Mouse (Mus musculus): ENCODE measurements around the gene Gmppa.

Gmppa gene

DNA sequence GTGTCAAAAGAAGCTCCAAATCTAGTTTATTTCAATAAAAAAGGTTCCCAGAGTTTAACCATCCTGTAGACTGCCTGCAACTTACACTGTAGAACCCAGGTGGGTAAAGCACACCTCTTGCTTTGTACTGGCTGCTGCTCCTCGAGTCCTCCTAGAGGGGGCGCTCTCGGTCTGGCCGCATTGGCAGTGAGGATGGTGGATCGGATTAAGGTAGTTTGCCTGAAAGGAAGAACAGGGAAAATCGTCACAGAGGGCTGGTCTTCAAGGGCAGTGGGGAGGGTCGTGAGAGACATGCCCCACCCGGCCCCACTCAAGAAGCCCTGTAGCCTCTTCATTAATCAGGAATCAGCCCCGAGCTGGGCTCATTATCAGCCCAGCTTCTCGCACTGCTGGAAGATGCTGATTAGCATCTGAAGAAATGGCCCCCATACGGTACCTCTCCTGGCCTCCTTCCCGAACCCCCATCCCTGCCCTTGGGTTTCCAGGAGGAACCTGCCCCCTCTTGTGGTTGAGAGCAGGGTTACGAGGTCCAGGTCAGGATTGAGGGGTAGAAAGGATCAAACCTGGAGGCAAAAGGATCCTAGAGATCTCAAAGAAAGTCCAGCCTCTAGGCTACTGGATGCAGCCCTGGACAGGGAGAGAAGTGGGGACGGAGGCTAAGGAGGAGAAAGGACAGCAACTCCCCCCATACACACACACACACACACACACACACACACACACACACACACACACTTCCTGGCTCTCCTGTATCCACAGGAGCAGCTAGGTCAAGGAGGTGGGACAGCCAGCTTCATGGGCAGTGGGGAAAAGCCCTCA, 21.2 kb downstream of the Gmppa start:
- DNase-seq, result no peak

GRCm38 (mm10) chr1:75457710-75458024, 21.9 kb downstream of the Gmppa start:
- DNase-seq, result no peak

- peak; percentile 95 for DNase-seq
These were observed 22.5 kb downstream of the Gmppa start for GRCm38 (mm10) chr1:75458025-75458788.

GRCm38 (mm10) chr1:75458789-75459684, 23.3 kb downstream of the Gmppa start:
- peak; percentile 93 for DNase-seq

GRCm38 (mm10) chr1:75460297-75460696, 24.6 kb downstream of the Gmppa start:
- DNase-seq, result no peak

DNA sequence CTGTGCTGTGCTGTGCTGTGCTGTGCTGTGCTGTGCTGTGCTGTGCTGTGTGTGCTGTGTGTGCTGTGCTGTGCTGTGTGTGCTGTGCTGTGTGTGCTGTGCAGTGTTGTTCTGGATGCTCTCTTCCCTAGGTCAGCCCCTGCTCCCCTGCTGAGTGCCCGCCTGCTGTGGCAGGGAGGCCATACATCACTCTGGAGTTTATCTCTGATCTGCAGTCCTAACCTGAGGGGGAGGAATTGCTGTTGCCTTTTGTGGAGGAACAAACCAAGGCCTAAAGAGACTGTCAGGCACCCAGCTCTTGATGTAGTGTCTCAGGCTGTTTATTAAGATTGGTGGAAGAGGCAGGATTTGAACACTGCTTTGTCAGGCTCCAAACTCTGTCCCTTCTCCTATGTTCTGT, 26.9 kb downstream of the Gmppa start:
- DNase-seq, result no peak

DNA sequence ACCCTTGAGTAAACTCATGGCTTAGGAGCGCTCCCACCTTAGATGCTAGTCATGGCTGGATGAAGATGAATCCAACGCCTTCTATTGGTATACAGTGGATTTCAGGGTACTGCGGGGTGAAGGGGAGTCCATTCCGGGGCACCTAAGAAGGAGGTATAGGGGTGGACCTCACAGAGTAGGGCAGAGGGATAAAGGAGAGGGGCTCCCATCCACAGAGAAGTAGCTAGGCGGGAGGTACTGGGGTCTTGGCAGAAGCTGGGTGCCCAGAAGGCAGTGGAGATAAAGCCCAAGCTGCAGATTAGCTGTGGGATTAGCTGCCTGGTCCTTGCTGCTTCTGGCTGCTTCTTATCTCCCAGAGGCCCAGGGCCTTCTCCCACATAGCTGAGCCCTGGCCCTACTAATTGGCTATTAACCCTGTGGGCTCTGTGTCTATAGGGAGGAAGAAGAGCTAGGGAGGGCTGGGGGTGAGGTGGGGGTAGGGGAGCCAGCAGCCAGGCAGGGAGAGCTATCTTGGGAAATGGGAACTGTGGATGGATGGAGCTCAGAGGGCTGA, 28.0 kb downstream of the Gmppa start:
- no peak for DNase-seq

- peak; percentile 97 for DNase-seq
These were observed 31.6 kb downstream of the Gmppa start for GRCm38 (mm10) chr1:75467215-75467927.

DNA sequence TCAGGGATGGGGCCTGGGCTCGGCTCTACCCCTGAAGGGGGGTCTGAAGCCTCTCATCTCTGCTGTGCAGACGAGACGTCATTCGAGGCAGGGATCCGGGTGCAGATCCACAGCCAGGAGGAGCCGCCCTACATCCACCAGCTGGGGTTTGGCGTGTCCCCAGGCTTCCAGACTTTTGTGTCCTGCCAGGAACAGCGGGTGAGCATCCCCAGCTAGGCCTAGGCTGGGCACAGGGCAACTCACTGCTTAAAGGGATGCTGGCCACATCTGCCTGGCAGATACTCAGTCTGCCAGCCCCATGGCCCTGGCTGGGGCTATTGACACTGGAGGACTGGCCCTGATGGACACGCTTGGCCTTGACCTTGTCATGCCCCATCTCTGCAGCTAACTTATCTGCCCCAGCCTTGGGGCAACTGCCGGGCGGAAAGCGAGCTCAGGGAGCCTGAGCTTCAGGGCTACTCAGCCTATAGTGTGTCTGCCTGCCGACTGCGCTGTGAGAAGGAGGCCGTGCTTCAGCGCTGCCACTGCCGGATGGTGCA, 33.6 kb downstream of the Gmppa start:
- peak; percentile 88 for DNase-seq

- DNase-seq, result no peak
These were observed 40.7 kb downstream of the Gmppa start for GRCm38 (mm10) chr1:75476441-75476840.

GRCm38 (mm10) chr1:75477264-75477965, 41.7 kb downstream of the Gmppa start:
- peak; percentile 96 for DNase-seq

DNA sequence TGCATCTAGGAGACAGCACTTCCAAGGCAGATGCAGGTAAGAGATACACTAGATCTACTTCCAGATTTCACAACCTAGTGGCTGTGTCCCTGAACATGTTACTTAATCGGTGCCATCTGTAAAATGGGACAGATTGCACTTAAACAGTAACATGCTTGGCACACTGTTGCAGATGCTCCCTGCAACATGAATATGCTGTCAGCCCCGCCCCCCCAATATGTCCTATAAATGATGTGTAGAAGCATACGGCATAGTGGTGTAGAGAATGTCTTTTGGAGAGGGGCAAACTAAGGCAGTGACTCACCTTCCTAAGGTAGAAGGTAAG, 42.2 kb downstream of the Gmppa start:
- DNase-seq, result no peak

DNA sequence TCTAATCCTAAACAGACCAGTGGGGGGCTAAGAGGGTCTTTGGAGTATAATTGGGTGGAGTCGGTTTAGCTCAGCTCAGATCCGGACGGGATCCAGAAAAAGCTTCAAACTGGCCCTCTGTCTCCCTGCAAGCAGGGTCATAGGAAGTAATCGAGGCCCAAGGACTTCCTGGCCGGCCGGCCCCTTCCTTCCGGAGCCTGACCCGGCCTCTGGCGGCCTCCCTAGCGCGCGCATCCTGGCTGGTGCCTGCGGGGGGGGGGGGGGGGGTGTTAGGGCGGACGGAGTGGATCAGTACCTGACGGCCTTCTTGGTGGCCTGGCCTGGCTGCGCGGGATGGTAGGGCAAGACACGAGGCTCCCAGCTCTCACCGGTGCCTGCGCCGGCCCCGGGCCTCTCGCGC, 42.8 kb downstream of the Gmppa start:
- peak; percentile 98 for DNase-seq

DNA sequence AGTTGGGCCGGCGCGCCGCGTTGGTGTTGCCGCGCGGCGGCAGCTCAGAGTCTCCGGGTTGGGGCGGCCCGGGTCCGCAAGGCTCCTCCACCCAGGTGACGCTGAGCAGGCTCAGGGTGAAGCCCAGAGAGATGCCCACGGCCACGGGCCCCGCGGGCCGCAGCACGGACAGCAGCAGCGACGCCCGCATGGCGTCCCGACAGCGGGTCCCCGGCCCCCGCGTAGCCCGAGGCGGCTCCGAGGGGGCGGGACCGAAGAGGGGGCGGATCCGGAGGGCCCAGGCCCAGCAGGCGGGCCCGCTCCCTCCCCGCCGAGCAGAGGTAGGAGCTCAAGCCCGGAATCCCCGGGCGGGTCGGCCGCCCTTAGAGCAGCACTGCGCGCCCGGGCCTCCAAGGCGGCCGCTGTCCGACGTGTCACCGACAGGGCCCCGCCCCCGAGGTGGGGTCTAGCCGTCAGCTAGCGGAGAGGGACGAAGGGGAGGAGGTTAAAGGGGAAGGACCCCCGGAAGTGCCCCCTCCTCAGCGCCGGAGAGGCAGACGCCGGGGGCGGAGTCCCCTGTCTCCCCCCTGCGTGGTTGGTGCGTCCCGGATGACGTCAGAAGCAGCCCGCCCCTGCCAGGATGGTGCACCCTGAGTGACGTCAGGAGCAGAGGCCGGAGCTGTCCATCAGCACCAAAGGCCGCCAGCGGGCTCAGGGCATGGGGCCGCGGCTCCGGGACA, 43.3 kb downstream of the Gmppa start, which contains the start of the genes Chpf and Tmem198:
Gene Chpf, minus strand, starts transcription at position 392 of the 719 bp plus-strand sequence.
Gene Tmem198, plus strand, starts transcription at position 617 of the 719 bp plus-strand sequence.
- DNase-seq, result peak; percentile 99

DNA sequence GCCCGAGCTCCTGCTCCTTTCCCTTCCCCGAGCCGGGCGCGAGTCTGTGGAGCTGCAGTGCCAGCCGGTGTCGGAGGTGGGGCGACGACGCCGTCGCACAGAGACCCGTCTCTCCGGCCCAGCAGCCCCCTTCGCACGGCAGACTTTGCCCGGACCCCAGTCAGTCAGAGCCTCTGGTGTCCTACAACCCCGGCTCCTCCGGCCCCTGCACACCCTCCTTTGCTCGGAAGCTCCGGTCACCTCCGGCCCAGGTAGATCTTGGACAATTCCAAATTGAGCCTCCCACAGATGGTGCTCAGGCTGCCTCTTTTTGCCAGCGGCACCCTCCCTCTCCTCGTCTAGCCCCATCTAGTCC, 43.9 kb downstream of the Gmppa start:
- DNase-seq, result no peak

- peak; percentile 92 for DNase-seq
These were observed 44.3 kb downstream of the Gmppa start for GRCm38 (mm10) chr1:75480036-75480435.

- no peak for DNase-seq
These were observed 45.0 kb downstream of the Gmppa start for GRCm38 (mm10) chr1:75480735-75481134.

- no peak for DNase-seq
These were observed 50.8 kb downstream of the Gmppa start for GRCm38 (mm10) chr1:75486561-75486960.

DNA sequence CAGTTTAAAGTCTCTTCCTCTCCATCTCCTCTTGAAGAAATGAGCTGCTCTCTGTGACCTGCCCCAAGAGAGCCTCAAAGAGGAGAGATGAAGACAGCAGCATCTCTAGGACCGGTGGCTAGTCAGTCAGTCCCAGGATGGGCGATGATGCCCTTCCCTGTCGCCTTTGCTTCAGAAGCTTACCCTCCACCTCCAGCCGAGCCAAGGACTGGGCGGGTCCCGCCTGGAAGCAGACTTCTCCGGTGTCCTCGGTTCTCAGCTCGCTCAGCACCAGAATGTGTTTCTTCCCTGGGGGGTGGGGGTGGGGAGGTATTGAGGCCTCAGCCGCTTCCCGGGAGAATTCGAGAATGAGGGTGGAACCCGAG, 51.3 kb downstream of the Gmppa start:
- DNase-seq, result no peak

- DNase-seq, result peak; percentile 93
These were observed 51.9 kb downstream of the Gmppa start for GRCm38 (mm10) chr1:75487405-75488161.

All from heart, adult 11 months (tissue).